Mouse (Mus musculus) kidney, postnatal 0 days (tissue): ENCODE measurements around the gene Magi2. TPM values are rescaled to one million over a fixed set of nuclear protein-coding genes. Genes with fewer than 3 reads are reported as not detected.
"Not testable (repeated sequence)": the region's sequence is repeated elsewhere in the genome, so short reads cannot be mapped to it uniquely, and the experiment has no call there.

Experiments used
- ATAC-seq: fragments of 200-750 bp; cut with Nextera tagmentation; replicated peaks from 2 replicates; pipeline ENCODE4 v1.8.0; 2017; ENCODE audit warnings: low read depth, moderate number of reproducible peaks, moderate TSS enrichment, moderate library complexity; ENCODE audit not compliant: low FRiP score
- DNase-seq: peaks from one replicate; pipeline ENCODE4 v3.0.0-alpha.2; 2016; ENCODE audit warnings: low spot score
- H3K27ac ChIP-seq: fragments of 300-500 bp; sonication (generic); 2 replicates; pipeline ENCODE4 v1.5.1; 2014; ENCODE audit warnings: mild to moderate bottlenecking
- H3K27me3 ChIP-seq: fragments of 300-500 bp; sonication (generic); 2 replicates; pipeline ENCODE4 v1.6.1; 2014; ENCODE audit warnings: low read length, mixed read lengths; ENCODE audit not compliant: insufficient read depth
- H3K36me3 ChIP-seq: fragments of 300-500 bp; sonication (generic); 2 replicates; pipeline ENCODE4 v1.6.1; 2014; ENCODE audit warnings: low read length, mixed read lengths; ENCODE audit not compliant: insufficient read depth
- H3K4me1 ChIP-seq: fragments of 300-500 bp; sonication (generic); replicated peaks from 2 replicates; pipeline ENCODE4 v1.6.1; 2014; ENCODE audit warnings: antibody characterized with exemption, low read length, mixed read lengths; ENCODE audit not compliant: insufficient read depth
- H3K4me2 ChIP-seq: fragments of 300-500 bp; sonication (generic); 2 replicates; pipeline ENCODE4 v1.6.1; 2014; ENCODE audit warnings: mild to moderate bottlenecking, low read length, moderate library complexity, mixed read lengths
- H3K4me3 ChIP-seq: fragments of 300-500 bp; sonication (generic); replicated peaks from 2 replicates; pipeline ENCODE4 v1.5.1; 2014; ENCODE audit warnings: low read depth, low read length
- H3K9ac ChIP-seq: fragments of 300-500 bp; sonication (generic); 2 replicates; pipeline ENCODE4 v1.6.1; 2014; ENCODE audit warnings: low read depth, low read length
- H3K9me3 ChIP-seq: fragments of 300-500 bp; sonication (generic); replicated peaks from 2 replicates; pipeline ENCODE4 v1.6.1; 2016; ENCODE audit warnings: low read length, inconsistent platforms, mixed read lengths
- CTCF ChIP-seq: IDR thresholded peaks from 2 replicates; pipeline ENCODE4 v1.5.1; 2016; ENCODE audit warnings: antibody characterized with exemption, low read depth, mild to moderate bottlenecking, moderate library complexity
- WGBS: fragments of 180-500 bp; shearing (Covaris S2); extraction: QIAGEN DNeasy Blood & Tissue Kit; methylation state at CpG from one replicate; pipeline ENCODE4 v1.1.7; 2014; 5-methylcytosine and 5-hydroxymethylcytosine counted together
- polyA plus RNA-seq: library from polyadenylated mRNA; unstranded; fragments of >200 nt; fragmentation: Nextera tagmentation; extraction: Ambion mirVana; gene quantifications from 2 replicates; pipeline ENCODE4 v1.2.1, GENCODE M21; 2015

Magi2 gene
- polyA plus RNA-seq, 1 experiment from 2014 or later = 14.5 TPM

DNA sequence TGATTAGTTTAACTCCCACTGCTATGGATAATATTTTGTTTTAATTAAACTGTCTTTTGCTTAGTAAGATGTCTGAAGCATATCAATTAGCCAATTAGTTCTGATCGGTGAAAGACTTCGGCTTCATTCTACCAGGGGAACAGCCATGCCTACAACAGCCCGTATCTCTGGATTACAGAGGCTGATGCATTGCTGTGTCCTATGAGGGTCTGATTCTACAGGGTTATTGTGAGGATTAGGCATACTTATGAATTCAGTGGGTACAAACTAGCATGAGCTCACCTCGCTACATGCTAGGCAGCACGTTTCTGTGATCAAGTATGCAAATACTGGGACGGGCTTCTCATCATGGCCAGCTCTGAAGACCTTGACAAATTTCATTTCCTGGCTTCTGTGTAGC is 1022.5 kb downstream of the Magi2 start:
- Histone ChIP-seq H3K27me3 (no peaks in the 10 kb centered on the region), H3K9me3 (no peaks in the 10 kb centered on the region), H3K36me3 (no peaks in the 10 kb centered on the region), H3K4me2 (no peak overlapping the region), H3K4me1 (no peaks in the 10 kb centered on the region), H3K9ac (no peak overlapping the region), H3K4me3 (no peak overlapping the region), H3K27ac (no peak overlapping the region)
- WGBS = 80% methylated on average over 6 of the region's 6 CpGs
- TF ChIP-seq CTCF = no peak
- ATAC-seq (no peak), DNase-seq (no peak)

DNA sequence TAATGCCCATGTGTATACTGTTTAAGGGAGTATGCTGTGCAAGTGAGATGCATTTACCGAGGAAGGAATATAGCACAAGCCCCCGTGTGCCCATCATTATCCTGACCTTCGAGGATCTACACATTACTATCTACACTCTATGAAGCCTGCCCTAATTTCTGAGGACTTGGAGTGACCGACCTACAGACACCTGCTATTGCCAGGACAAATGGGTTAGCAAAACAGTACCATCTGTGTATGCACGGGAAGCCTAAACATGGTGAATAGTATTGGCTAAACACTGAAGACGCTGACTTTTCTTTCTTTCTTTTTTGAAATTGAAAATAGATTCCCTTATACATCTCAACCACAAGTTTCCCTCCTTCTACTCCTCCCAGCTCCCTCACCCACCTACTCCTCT is 1024.7 kb downstream of the Magi2 start:
- Histone ChIP-seq H3K9me3 (no peaks in the 10 kb centered on the region), H3K4me2 (no peak overlapping the region)
- no peak for TF ChIP-seq CTCF

DNA sequence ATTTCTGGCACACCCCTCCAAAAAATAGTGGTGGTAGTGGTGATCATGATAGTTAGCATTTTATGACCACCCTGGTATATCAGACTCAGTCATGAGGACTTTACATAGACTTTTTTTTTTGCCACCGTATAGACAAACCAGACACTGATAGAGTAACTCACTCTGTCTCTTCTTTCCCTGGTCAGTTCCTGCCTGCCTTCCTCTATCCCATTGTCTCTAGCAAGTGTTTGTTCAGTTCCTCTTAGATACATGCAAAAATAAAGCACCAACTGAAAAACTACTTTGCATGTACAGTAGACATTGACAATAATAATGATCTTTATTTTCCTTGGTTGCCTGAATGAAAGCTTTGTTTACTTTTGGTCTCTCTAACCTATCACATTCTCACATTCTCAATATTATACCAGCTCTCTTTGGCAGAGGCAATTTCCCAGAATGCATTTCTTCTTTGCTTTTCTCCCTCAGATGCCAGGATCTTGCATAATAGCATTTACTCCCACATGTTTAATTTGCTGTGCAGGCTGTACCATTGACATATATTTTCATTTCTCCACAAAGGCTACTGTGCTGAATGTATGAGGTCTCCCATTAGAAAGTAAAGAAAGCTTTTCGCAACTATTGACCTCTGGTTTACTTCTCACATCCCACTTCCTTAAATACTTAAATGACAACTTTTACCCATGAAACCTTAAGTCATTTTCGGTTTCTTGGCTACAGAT is 1029.5 kb downstream of the Magi2 start:
- Histone ChIP-seq H3K4me1 (no peaks in the 10 kb centered on the region), H3K9ac (no peak overlapping the region), H3K4me2 (no peak overlapping the region), H3K36me3 (no peaks in the 10 kb centered on the region), H3K27me3 (no peaks in the 10 kb centered on the region), H3K9me3 (no peaks in the 10 kb centered on the region), H3K27ac (no peak overlapping the region), H3K4me3 (no peak overlapping the region)
- TF ChIP-seq CTCF = no peak
- ATAC-seq (no peak), DNase-seq (peak; percentile 3)
- 75% methylated on average over 3 of the region's 3 CpGs for WGBS

More for the DNA sequence above, 1024.7 kb downstream of the Magi2 start:
- Histone ChIP-seq H3K36me3 (no peaks in the 10 kb centered on the region), H3K4me1 (no peaks in the 10 kb centered on the region), H3K9ac (no peak overlapping the region), H3K4me3 (no peak overlapping the region), H3K27ac (no peak overlapping the region), H3K27me3 (no peaks in the 10 kb centered on the region)
- DNase-seq (no peak), ATAC-seq (no peak)
- WGBS = 92% methylated on average over 6 of the region's 6 CpGs

DNA sequence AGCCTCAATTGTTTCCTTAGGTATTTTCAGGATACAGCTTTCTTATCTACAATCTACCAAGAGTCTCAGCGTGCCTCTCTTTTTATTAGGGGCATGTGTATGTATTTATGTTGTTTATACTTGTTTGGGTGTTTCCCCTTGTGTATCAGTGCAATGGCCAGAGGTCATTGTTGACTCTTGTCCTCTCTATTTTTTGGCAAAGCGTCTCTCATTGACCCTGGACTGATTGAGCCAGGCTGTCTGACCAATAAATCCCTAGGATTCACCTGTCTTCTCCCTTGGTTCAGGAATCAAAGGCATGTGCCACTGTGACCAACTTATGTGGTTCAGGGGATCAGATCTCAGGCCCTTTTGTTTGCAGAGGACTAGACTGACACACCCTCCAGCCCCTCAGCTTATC is 1030.1 kb downstream of the Magi2 start:
- Histone ChIP-seq H3K27me3 (no peaks in the 10 kb centered on the region), H3K9me3 (no peaks in the 10 kb centered on the region), H3K36me3 (no peaks in the 10 kb centered on the region), H3K4me1 (no peaks in the 10 kb centered on the region), H3K4me2 (no peak overlapping the region), H3K4me3 (no peak overlapping the region), H3K9ac (no peak overlapping the region), H3K27ac (no peak overlapping the region)
- ATAC-seq (no peak), DNase-seq (no peak)
- no peak for TF ChIP-seq CTCF
- 39% methylated on average over 2 of the region's 2 CpGs for WGBS

DNA sequence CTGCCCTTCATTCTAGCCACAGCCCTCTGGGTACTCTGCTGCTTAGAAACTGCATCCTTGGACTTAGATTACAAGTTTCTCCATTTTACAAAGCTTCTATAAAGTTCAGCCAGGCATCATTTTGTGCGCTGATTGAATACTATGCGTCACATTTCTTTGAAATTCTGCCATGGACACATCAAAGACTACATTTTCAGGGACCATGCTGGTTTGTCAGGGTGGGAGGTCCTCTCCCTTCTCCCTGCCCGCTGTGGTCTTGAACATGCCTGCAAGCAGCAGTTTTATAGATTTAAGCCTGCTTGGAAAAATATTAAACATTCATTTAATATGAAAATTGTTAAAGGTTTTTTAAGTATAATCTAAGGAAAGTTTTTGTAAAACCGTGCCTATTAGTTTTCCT is 1030.6 kb downstream of the Magi2 start:
- DNase-seq (no peak), ATAC-seq (no peak)
- Histone ChIP-seq H3K4me2 (no peak overlapping the region), H3K27me3 (no peaks in the 10 kb centered on the region), H3K27ac (no peak overlapping the region), H3K9ac (no peak overlapping the region), H3K4me1 (no peaks in the 10 kb centered on the region), H3K36me3 (no peaks in the 10 kb centered on the region), H3K9me3 (no peaks in the 10 kb centered on the region), H3K4me3 (no peak overlapping the region)
- 84% methylated on average over 4 of the region's 4 CpGs for WGBS
- TF ChIP-seq CTCF = no peak

DNA sequence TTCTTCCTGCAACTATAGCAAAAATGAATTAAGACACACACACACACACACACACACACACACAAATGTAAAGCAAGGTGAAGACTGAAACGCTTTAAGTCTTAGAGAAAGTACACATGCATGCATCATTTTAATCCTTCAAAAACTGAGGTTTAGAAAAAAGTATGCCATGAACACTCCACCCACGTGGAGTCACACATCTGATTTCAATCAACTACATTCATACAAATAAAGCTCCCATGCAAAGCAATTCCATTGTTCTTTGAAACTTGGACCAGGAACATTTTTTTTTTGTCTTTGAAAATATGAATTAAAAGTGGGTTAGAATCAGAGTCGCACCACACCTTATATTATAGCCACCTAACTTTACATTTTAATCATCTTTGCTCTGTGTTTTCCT is 1032.9 kb downstream of the Magi2 start:
- no peak overlapping the region for H3K4me3 ChIP-seq
- 70% methylated on average over 3 of the region's 3 CpGs for WGBS
- no peak overlapping the region for H3K4me2 ChIP-seq
- ATAC-seq (no peak), DNase-seq (no peak)
- no peaks in the 10 kb centered on the region for H3K36me3 ChIP-seq
- no peaks in the 10 kb centered on the region for H3K27me3 ChIP-seq
- H3K4me1 ChIP-seq = no peaks in the 10 kb centered on the region
- no peak for TF ChIP-seq CTCF
- no peak overlapping the region for H3K9ac ChIP-seq
- no peaks in the 10 kb centered on the region for H3K9me3 ChIP-seq
- no peak overlapping the region for H3K27ac ChIP-seq

DNA sequence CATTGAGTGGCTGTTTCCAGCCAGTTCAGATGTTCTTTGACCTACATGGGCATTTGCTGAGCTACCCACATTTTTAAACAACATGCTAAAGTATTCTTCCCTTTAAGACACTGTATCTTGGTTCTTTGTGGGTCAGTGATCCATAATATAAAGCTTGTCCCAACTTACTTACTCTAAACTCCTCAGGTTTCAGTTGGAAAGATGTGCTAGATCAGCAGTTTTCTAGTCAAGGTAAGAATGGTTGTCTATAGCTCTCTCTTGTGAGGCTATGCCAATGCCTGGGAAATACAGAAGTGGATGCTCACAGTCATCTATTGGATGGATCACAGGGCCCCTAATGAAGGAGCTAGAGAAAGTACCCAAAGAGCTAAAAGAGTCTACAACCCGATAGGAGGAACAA is 1045.8 kb downstream of the Magi2 start:
- not testable (repeated sequence) for ATAC-seq, H3K27ac ChIP-seq, H3K4me2 ChIP-seq, H3K36me3 ChIP-seq, H3K4me3 ChIP-seq, H3K4me1 ChIP-seq, H3K27me3 ChIP-seq, H3K9me3 ChIP-seq, H3K9ac ChIP-seq, DNase-seq
- 91% methylated on average over 1 of the region's 1 CpGs for WGBS
